27 mouse cellular contexts compared by ENCODE assay signal in genomic region chr9:117069232-117069631, GRCm38 (mm10).
DNase-seq lines count a peak whose midpoint lies in the region; ATAC-seq and TF ChIP-seq lines count a peak whose summit lies in the region.
"Had no signal": no experiment of that assay in that cellular context is flagged by ENCODE, and none has a peak within 500 bp of the region (broad histone marks: within the 10 kb centered on the region; RNA-seq: fewer than 3 reads in every experiment).

No protein-coding gene starts in this region.

- no peak; the same call in 1 of the 2 replicates for ATAC-seq in embryonic facial prominence, embryonic 14.5 days (ENCODE audit: low read depth)
- ATAC-seq in lung, embryonic 15.5 days (ENCODE audit: borderline replicate concordance, extremely low read depth, low FRiP score, low TSS enrichment): no peak
- ATAC-seq: activated CD4-positive, CD25-positive, alpha-beta regulatory T cell, adult 4 months; forebrain, embryonic 13.5 days; forebrain, embryonic 16.5 days; hindbrain, postnatal 0 days had no signal

- peak; percentile 46 for DNase-seq in embryonic facial prominence, embryonic 14.5 days (ENCODE audit: low spot score)
- no peak for DNase-seq in embryonic facial prominence, embryonic 10.5 days (ENCODE audit: low spot score)
- peak; percentile 51 for DNase-seq in lung, postnatal 10 days
- DNase-seq in lung, postnatal 36 days: peak; percentile 82
- DNase-seq in kidney, adult 2 months: no peak
- no peak for DNase-seq in adrenal gland, adult 8-10 months
- no peak for DNase-seq in left cerebral cortex, adult 2 months (ENCODE audit: extremely low spot score in 1 of 2, low spot score in 2 of 2)
- DNase-seq: adrenal gland, postnatal 10 days; adrenal gland, postnatal 36 days; cerebellum, adult 18-20 months; cerebellum, adult 9-10 months; cerebellum, postnatal 14 days; gastrocnemius, adult 2 months; gastrocnemius, postnatal 14 days; heart, adult 18-20 months; heart, postnatal 10 days; heart, postnatal 36 days had no signal

- no peak overlapping the region for H3K27ac ChIP-seq in embryonic facial prominence, embryonic 14.5 days (replicated peaks; ENCODE audit: low read depth, low read length)
- no peak overlapping the region for H3K27ac ChIP-seq in embryonic facial prominence, embryonic 10.5 days (replicated peaks)
- H3K27ac ChIP-seq in lung, embryonic 15.5 days: peak overlapping the region; percentile 30
- H3K27ac ChIP-seq in kidney, adult 2 months (ENCODE audit: insufficient read depth, low read depth, low read length): no peak overlapping the region
- no peak overlapping the region for H3K27ac ChIP-seq in left cerebral cortex, adult 2 months
- H3K27ac ChIP-seq: embryonic facial prominence, embryonic 13.5 days; forebrain, embryonic 10.5 days; forebrain, embryonic 13.5 days; gastrocnemius, adult 2 months; heart, embryonic 15.5 days; hindbrain, embryonic 14.5 days; hindbrain, postnatal 0 days had no signal

- no peak overlapping the region for H3K4me2 ChIP-seq in embryonic facial prominence, embryonic 14.5 days (ENCODE audit: low read depth, low read length)
- H3K4me2 ChIP-seq in lung, embryonic 15.5 days: no peak overlapping the region
- H3K4me2 ChIP-seq: embryonic facial prominence, embryonic 13.5 days; forebrain, embryonic 13.5 days; heart, embryonic 12.5 days; heart, embryonic 15.5 days; hindbrain, embryonic 14.5 days had no signal

- no peaks in the 10 kb centered on the region; the same call in 1 of the 2 replicates for H3K36me3 ChIP-seq in embryonic facial prominence, embryonic 14.5 days (ENCODE audit: control insufficient read depth, insufficient read depth, low read length)
- H3K36me3 ChIP-seq in embryonic facial prominence, embryonic 10.5 days (replicated peaks): no peaks in the 10 kb centered on the region
- no peaks in the 10 kb centered on the region for H3K36me3 ChIP-seq in lung, embryonic 15.5 days
- H3K36me3 ChIP-seq in kidney, adult 2 months (ENCODE audit: control insufficient read depth, insufficient read depth, low read length): no peaks in the 10 kb centered on the region
- H3K36me3 ChIP-seq: forebrain, embryonic 10.5 days; heart, embryonic 15.5 days had no signal

- 0 out of 2 replicates have a peak, but pooled peaks cover 6% of the 10 kb centered on the region for H3K9me3 ChIP-seq in embryonic facial prominence, embryonic 14.5 days (ENCODE audit: control insufficient read depth, low read length)
- peaks cover 5% of the 10 kb centered on the region; the same call in 1 of the 2 replicates for H3K9me3 ChIP-seq in embryonic facial prominence, embryonic 10.5 days
- H3K9me3 ChIP-seq in lung, embryonic 15.5 days: no peaks in the 10 kb centered on the region
- H3K9me3 ChIP-seq: forebrain, embryonic 10.5 days; forebrain, embryonic 13.5 days; heart, embryonic 15.5 days had no signal

- peaks cover 15% of the 10 kb centered on the region for H3K4me1 ChIP-seq in embryonic facial prominence, embryonic 14.5 days (ENCODE audit: control insufficient read depth, insufficient read depth, low read length)
- H3K4me1 ChIP-seq in embryonic facial prominence, embryonic 10.5 days: peaks cover 30% of the 10 kb centered on the region
- peaks cover 46% of the 10 kb centered on the region for H3K4me1 ChIP-seq in lung, embryonic 15.5 days
- no peaks in the 10 kb centered on the region; the same call in 1 of the 2 replicates for H3K4me1 ChIP-seq in kidney, adult 2 months (ENCODE audit: control insufficient read depth, insufficient read depth, low read length)

- TF ChIP-seq POLR2A in kidney, adult 2 months (IDR thresholded peaks at IDR 0.05; ENCODE audit: low read depth, low read length): no peak

- intact Hi-C loops in left cerebral cortex, adult 2 months (cut with DNase I): no loop called here

- H3K4me3 ChIP-seq in embryonic facial prominence, embryonic 14.5 days (ENCODE audit: low read depth, low read length): no peak overlapping the region
- no peak overlapping the region for H3K4me3 ChIP-seq in embryonic facial prominence, embryonic 10.5 days
- H3K4me3 ChIP-seq in lung, embryonic 15.5 days: no peak overlapping the region
- no peak overlapping the region for H3K4me3 ChIP-seq in kidney, adult 2 months (ENCODE audit: insufficient read depth, low read depth, low read length)
- no peak overlapping the region for H3K4me3 ChIP-seq in left cerebral cortex, adult 2 months
- H3K4me3 ChIP-seq: embryonic facial prominence, embryonic 13.5 days; forebrain, embryonic 10.5 days; forebrain, embryonic 13.5 days; gastrocnemius, adult 2 months; heart, embryonic 12.5 days; heart, embryonic 15.5 days had no signal

- WGBS in embryonic facial prominence, embryonic 14.5 days: 90% methylated on average over 1 of the region's 1 CpGs
- WGBS in embryonic facial prominence, embryonic 10.5 days: 86% methylated on average over 1 of the region's 1 CpGs
- WGBS in lung, embryonic 15.5 days: 88% methylated on average over 1 of the region's 1 CpGs
- WGBS in kidney, adult 2 months: 88% methylated on average over 1 of the region's 1 CpGs

- H3K27me3 ChIP-seq in embryonic facial prominence, embryonic 14.5 days (replicated peaks; ENCODE audit: control insufficient read depth, insufficient read depth, low read length): no peaks in the 10 kb centered on the region
- no peaks in the 10 kb centered on the region for H3K27me3 ChIP-seq in embryonic facial prominence, embryonic 10.5 days (replicated peaks; ENCODE audit: low read depth, poor library complexity, severe bottlenecking)
- H3K27me3 ChIP-seq in lung, embryonic 15.5 days: no peaks in the 10 kb centered on the region
- H3K27me3 ChIP-seq in kidney, adult 2 months (replicated peaks; ENCODE audit: control insufficient read depth, insufficient read depth, low read length): no peaks in the 10 kb centered on the region
- H3K27me3 ChIP-seq: embryonic facial prominence, embryonic 13.5 days; forebrain, embryonic 13.5 days; heart, embryonic 12.5 days; heart, embryonic 15.5 days had no signal

- H3K9ac ChIP-seq in embryonic facial prominence, embryonic 14.5 days (ENCODE audit: low read depth, low read length): no peak overlapping the region
- H3K9ac ChIP-seq in lung, embryonic 15.5 days: no peak overlapping the region
- H3K9ac ChIP-seq: embryonic facial prominence, embryonic 13.5 days; forebrain, embryonic 13.5 days; heart, embryonic 12.5 days; heart, embryonic 15.5 days; hindbrain, embryonic 14.5 days had no signal

- no peak for TF ChIP-seq CTCF in kidney, adult 2 months (conservative IDR thresholded peaks at IDR 0.05; ENCODE audit: insufficient read depth, insufficient read length, low read depth, low read length)
- TF ChIP-seq CTCF in left cerebral cortex, adult 2 months (IDR thresholded peaks at IDR 0.05): no peak

Comparison
In these comparisons a context has a peak if more than half of its experiments do, and no peak if none do; other contexts are left out.
1. DNase-seq: peak in embryonic facial prominence, embryonic 14.5 days (single experiment), lung, postnatal 10 days (single experiment) and lung, postnatal 36 days (single experiment); none in embryonic facial prominence, embryonic 10.5 days (single experiment), kidney, adult 2 months (single experiment), adrenal gland, adult 8-10 months (single experiment) and left cerebral cortex, adult 2 months (0 of 2).